Mouse (Mus musculus) spleen, adult 12 weeks (tissue): Measurements from ENCODE around the gene Dclk1.

Experiments used
- DNase-seq: peaks from one replicate; pipeline ENCODE4 v3.0.0; 2022; ENCODE audit warnings: low spot score

Gene Dclk1

DNA sequence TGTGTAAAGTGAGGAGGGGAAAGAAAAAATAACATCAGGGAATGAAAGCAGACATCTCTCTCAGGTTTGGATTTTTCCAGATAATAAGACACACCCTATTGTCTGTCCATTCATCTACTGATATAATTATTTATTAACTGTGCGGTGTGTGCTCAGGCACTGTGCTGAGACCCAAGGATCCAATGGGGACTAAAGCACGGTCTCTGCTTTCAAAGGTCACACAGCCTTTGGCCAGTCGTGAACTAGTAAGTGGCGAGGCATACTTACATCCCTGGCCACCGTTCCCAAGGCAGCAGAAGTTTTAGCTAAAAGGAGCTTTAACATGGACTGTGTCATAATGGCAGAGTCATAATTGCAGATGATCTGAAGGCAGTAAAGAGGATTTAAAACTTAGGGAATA is 273.8 kb downstream of the Dclk1 start:
- no peak for DNase-seq

DNA sequence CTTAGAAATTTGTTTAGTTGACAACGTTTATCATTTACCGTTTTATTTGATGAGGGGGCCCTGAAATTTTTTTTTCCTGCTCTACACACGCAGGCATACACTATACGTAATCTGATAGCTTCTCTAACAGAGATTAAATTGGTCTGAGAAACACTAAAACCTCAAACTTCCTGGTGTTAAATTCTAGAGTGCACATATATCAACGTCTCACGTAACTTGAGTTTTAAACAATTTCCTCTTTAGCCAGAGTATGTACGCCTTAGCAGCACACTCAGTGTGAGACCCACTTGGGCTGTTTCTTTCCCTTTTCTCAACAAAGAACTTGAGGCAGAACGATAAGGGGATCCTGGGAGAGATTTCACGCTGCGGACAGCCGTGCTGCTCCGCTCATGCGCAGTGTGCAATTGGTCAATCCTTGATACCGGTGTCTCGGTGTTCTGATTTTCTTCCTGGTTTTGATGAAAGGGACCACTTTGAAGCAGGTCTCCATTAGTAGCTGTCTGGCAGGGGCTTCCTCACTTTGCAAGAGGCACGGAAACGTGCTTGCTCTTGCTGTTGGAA is 275.4 kb downstream of the Dclk1 start:
- no peak for DNase-seq

DNA sequence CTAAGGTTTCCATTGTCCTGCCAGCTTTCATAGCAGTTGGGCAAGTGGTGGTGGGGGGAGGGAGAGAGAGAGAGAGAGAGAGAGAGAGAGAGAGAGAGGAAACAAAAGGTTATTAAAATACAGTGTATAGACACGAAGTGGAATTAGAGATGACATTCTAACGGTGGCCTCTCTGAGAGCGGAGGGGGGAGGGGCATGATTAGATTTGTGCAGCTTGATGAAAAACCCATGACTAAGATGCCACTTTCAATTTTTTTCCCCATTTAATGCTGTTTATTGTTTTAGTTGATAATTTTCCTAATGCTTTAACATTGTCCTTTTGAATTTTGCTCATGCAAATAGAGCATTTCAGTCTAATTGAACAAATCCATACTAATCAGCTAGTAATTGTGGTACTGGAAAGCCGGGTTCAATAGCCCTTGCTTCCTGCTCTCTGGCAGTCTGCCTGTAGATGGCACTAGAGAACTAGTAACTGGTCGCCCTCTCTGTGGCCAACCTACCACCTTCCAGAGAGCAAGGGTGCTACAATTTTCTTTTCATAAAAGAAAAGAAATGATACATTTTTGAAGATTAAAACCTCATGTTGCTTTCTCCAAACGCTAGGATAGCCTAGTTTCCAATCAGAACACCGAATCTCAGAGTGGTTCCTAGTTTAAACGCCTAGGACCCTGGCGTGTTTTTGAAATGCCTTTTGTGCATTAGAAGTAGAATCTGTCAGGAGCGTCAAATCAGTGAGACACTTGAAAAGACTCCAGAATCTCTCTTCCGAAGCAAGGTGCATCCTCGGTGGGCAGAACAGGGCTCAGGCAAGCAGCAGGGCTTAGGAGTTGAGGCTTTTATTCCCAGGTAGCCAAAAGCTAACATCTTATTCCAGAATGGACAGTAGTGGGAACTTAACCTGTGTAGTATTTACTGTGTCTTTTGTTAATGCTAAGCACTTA is 278.3 kb downstream of the Dclk1 start:
- DNase-seq, result no peak

DNA sequence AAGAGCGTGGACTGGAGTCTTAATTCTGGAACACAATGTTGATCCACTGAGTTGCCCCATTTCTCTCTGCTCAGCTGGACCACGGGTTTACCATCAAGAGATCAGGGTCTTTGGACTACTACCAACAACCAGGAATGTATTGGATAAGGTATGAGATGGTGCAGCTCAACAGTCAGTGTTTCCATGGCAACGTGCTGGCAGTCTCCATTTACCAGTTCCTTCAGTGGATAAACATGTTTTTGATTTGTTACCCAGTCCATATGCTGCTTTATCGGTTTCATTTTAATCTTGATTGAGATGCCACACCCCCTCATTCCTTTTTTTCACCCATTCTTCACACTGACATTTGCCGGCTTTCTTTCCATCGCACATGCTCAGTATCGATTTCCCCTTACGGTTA is 279.6 kb downstream of the Dclk1 start:
- DNase-seq, result no peak

DNA sequence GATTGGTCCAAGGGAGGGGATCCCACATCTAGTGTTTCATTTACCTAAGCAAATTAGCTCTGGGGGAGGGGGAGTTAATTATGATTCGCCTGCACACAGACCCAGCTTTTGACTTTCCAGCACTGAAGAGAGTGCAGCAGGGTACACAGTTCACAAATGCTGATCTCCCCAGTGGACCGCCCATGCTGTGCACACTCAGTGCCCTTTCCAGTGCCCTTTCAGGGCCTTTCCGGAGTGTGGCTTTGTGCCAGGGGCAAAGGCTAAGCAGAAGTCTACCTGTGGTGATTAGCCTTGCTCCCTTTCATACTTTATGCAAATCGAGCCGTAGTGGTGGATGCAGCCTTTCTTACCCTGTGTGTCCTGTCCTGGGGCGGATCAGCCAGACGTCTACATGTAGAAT is 281.1 kb downstream of the Dclk1 start:
- no peak for DNase-seq

DNA sequence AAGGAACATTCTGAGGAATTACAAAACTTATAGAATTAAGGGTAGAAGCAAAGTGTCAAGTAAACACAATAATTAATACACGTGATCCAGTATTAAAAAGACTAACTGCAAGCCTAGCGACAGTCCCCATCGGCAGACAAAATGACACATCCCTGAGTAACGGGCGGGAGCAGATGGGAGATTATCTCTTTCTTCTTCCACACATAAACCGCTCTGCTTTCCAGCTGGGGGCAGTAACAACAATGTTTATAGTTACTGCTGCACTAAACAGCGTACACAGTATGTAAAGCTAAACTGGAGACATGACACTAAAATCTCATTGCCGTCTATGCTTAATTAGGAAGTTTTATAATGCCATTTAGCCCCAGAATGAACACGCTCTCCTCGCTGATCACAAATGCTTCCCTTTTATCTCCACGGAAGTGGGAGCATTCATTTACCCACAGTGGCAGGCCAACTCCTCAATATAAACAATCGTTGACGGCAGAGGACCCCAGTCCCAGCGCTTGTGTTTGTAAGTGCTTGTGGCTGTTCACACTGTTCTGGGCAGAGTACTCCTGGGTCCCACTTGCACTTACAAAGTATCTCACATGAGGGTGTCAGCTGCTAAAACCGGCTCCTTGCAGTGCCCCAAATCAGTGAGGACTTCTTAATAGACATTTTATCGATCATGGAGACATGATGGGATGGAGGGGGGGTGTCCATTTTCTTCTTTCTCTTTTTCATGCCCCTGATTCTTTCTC is 281.7 kb downstream of the Dclk1 start:
- no peak for DNase-seq

DNA sequence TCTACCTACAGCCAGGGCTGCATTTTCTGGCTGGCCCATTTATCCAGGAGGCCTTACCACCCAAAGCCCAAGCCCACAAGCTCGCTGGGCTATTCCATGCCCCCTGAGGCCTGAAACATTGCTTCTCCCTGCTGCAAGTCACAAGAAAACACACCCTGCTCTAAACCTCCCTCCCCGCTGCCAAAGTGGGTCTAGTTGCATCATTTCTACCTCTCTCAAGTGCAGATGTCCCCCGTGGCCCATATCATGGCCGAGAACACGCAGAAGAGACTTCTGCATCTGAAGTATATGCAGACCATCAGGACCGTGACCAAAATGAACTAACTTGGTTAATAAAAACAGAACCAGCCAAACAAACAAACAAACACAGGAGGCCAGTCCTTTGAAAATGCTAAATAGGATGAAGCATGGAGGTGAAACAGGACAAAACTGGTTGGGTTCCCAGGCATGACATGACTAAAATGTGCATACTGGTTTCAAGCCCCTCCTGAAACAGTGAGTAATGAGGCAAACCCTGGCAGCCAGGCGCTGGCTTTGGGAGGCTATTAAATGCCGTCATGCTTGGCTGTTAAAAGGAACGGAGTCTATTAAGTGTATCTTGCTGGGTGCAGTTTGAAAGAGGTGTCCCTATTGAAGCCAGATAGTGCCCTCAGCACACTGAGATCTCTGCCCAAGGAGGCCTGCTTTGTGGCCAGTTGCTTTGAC is 282.5 kb downstream of the Dclk1 start:
- DNase-seq, result no peak

DNA sequence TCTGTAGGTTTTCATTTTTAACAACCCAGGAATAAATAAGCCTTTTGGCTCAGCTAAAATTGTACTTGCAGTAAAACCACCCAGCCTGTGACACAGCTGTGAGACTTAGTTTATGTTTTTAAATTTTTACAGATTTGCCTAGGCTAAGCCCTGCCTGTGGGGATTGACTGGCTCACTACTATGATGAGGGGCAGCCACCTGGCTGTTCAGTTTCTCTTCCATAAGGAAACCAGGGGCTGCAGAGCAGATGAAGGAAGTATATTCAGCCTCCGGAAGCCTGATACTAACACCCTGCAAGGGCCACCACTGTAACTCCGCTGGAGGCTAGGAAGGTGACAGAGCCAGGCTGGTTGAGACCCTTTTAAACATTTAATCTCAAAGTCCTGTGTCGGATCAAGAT is 284.3 kb downstream of the Dclk1 start:
- no peak for DNase-seq

DNA sequence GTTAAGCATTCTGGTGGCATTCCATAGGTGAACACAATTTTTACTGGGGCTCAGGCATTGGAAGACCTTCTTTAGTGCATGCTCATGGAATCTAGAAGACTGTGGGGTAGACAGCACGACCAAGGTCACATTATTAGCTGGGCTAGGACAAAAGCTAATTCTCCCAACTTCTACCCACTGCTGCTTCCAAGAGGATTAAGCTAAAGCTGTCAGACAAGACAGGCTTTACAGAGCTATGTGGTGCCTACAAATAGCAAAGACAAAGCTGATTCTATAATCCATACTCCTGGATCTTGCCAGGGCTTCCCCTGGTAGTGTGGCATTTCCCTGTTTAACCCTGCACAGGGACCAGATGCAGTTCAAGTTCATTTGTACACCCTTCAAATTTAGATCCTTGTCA is 285.4 kb downstream of the Dclk1 start:
- DNase-seq, result no peak

DNA sequence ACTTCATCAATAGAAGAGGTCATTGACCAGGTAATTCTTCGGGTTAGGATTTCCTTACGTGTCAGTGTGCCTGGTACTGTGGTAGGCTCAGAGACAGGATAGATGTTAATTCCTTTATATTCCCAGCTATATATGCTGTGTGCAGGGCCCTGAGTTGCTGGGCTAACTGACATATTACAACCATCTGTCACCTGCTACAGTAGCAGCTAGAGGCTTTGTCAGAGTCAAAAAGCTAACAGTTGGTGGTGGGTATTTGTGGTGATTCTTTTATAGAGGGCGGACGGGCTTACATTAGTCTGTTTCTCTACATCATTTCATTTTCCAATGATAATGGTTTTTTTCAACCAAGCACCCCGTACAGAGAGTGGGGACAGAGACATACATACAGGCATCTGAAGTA is 285.8 kb downstream of the Dclk1 start:
- DNase-seq, result no peak

DNA sequence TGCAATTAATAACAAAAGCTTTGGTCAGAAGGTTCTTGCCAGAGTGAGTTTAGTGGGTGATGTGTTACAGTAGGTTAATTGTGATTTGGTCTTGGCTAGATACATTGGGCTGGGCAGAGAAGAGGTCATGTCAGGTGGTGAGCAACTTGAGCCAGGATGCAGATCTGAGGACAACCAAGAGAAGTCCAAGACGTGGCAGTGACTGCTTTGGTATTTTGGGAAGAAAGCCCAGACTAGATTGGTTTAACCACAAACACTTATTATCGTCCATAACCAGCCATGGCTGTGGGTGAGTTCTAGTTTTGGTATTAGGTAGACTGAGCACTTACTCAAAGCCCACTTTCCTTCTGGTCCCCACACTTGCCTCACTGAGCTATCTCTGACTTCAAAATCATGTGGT is 287.2 kb downstream of the Dclk1 start:
- no peak for DNase-seq

DNA sequence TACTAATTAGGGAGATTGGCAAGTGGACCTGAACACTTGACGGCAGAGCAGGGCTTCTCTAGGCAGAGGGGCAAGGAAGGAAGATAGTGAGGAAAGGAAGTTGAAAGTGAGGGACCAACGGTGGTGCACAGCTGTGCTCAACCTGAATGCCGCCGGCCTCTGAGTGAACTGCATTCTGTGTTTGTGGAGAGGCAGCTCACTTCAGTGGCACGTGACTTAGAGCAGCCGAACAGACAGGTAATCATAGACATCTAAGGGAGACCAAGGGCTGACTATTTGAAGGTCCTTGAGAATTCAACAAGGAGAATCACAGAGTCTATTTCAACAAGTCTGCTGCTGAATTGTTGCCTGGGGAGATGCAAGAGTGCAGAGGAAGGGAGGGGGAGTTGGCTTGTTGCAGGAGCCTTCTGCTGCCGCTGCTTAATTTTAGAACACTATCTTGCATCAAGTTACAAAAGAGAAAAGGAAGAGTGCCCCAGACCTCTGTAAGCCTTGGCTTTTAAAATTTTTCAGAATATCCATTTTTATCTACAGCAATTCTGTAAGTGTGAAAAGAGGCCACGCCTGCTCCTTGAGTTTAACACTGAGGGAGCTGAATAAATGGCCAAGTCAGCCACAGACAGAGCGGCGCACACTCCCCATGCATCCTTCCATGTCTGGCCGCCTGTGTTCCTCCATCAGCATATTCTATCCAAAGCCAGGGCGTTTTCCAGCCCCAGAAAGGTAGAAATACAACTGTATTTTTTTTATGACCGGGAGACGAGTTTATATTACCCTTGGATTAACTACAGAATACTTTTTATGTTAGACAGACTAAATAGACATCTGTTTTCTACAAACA is 289.3 kb downstream of the Dclk1 start:
- no peak for DNase-seq

DNA sequence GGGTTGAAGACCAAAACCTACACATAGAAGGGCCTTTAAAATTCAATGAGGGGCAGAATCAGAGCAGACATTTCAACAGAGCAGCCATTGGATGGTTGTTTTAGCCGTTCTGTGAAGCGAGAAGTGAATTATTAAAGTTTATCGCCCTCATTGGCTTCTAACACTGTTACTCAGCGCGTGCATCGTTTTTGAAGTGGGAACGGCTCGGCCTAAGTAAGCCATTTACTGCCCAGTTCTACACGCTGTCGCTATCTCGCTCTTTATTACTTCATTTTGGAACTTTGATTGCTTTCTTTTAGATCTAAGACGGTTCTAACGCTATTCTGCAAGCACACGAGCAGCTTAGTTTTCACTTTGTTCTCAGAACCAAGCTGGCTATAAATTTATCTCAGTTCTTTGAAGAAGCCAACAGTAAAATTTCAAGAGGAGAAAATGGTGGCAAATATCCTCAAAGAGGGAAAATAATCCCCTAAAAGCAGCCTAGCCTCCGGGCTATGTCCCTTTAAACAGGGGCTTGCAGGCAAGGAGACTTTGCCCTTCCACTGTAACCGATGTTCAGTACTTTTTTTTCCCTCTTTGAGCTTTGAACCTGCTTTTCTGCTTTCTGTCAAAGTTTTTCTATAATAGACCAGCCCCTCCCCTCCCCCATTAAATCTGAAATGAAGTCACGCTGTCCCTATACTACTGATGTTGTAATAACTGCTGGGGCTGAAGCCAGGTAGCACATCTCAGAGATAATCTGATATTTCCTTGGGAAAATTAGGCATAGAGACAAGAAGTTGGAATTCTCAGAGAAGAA is 290.2 kb downstream of the Dclk1 start:
- DNase-seq, result no peak

DNA sequence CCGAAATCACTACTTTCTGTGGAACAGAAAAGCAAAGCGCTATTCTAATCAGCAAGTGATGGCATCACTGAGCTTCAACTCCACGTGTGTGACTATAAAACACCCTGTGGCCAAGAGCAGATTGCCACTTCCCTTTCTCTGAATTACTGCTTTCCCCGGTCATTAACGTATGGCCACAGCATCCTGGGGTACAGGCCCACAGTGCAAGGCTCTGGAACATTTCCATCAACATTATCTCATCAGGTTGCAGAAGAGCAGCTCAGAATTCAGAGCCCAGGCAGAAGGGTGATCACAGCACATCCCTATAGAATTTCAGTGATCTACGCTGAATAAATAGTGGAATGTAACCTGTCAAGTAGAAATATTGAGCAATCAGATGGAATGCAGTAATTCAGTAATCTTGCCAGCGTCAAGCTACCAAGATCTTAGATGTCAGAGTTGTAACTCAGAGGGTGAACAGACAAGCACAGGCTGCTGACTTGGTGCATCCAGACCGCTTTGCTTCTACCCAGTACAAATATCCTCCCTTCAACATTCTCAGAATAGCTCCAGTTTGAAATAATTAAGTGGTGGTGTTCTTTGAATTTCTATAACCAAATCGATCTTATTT is 293.5 kb downstream of the Dclk1 start:
- DNase-seq, result no peak

DNA sequence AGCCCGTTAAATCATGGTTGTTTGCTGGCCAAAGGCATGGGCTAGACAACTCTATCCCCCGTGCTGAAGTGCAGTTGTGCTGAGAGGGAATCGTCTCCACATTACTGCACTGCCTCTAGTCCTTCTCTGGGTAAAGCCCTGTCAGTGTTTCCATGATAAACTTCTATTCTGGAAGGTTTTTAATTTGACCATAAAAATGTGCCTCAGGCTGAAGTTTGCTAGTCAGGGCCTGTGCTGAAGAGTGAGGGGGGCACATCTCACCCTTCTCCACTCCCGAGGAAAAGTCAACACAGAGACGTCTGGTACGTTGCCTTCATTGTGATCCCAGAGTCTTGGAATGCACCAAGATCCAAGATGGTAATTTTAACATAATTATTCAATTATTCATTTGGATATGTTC is 294.7 kb downstream of the Dclk1 start:
- DNase-seq, result no peak

DNA sequence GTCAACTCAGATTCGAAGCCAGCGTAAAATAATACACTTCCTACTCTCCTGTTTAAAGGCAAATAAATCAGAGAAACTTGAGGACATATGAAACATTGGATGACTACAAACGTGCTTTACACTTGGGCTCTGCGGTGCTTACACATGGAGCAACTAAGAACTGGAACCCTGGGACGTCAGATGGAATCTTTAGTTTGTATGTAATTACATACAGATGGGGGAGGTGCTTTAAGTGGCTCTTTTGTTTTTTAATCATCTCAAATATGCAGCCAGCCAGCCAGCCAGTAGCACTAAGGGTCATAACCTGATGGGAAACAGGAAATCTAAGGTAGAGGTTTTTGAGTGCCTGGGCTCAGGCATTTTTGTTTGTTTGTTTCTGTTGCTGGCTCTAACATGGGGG is 295.6 kb downstream of the Dclk1 start:
- no peak for DNase-seq

DNA sequence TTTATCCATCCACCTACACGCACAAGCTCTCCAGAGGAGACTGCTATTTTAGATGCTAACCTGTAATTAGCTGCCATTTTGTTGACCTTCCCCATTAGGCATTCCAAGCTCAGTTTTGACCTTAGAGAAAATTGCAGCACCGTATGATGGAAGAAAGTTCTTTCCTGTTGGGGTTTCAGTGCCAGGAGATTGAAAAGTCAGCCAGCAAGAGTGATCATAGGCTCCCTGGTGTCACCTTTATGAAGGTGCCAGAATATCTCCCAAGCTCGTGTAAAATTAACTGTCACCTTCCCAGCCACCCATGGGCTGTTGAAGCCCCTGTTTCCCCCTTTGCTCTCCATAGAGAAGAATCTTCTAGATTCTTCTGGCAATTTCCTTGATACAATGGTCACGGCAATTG is 297.2 kb downstream of the Dclk1 start:
- no peak for DNase-seq

DNA sequence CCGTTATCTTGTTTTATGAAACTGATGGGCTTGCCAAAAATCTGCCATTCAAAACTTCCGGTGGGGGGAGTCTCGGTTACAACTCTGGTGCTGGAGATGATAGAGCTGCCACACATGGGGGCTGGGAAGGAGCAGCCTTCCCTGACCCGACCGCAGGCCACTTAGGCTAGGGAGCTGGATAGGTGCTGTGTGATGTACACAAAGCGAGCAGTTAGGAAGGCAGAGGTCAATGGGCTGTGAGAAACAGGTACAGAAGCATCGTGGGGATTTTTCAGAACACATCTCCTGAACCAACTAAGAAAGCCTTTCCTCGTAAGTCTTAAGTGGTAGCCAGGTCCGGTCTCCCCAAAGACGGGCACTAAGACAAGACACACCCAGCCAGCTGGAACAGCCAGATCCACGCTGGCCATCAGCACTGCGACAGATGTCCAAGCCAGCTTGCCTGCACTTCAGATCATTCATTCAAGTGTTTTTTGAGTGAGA is 297.7 kb downstream of the Dclk1 start:
- DNase-seq, result no peak

DNA sequence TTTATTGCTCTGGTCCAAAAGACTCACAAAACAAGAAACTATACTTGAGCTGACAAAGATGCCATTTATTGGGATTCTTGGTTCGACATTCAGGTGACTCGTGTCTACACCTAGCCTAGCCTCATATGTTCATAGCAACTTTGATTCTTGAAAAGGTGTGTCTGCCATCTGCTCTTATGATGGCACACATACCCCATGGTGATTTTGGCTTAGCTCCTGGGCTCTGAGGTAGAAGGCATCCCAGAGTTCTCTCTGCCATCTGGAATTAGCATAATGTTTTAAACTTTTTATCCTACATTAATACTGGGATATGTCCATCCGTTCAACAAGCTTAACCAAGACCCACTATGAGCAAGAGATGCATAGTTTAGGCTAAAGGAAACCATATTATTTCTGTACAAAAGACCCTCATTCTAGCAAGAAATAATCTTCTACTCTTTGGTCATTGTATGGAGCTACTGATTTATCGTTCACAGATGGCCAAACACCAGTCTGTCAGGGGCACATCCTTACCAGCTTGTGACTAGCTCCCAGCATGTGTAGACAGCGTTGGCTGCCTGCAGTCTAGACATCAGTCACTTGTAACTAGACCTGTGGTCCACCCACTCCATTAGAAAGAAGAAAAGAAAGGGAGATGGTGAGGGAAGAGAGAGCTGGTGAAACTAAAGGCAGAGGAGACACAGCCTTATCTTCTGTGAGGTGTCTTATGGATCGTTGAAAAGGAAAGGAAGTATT is 298.4 kb downstream of the Dclk1 start:
- no peak for DNase-seq
